Mouse (Mus musculus) embryonic facial prominence, embryonic 13.5 days (tissue): ENCODE results near the gene Pias3. TPM values are rescaled to one million over a fixed set of nuclear protein-coding genes. Genes with fewer than 3 reads are reported as not detected.
"Not testable (repeated sequence)": the region's sequence is repeated elsewhere in the genome, so short reads cannot be mapped to it uniquely, and the experiment has no call there.

Source experiments
- ATAC-seq: fragments of 200-750 bp; cut with Nextera tagmentation; 2 replicates; pipeline ENCODE4 v1.8.0; 2017; ENCODE audit warnings: low read depth; ENCODE audit not compliant: insufficient number of reproducible peaks, insufficient read depth, low FRiP score, low TSS enrichment
- H3K27ac ChIP-seq: fragments of 300-500 bp; sonication (generic); 2 replicates; pipeline ENCODE4 v1.5.1; 2015; ENCODE audit warnings: moderate library complexity, mild to moderate bottlenecking, inconsistent platforms
- H3K27me3 ChIP-seq: fragments of 300-500 bp; sonication (generic); 2 replicates; pipeline ENCODE4 v1.6.1; 2015; ENCODE audit warnings: mild to moderate bottlenecking, inconsistent platforms
- H3K36me3 ChIP-seq: fragments of 300-500 bp; sonication (generic); 2 replicates; pipeline ENCODE4 v1.6.1; 2015; ENCODE audit warnings: mild to moderate bottlenecking, inconsistent platforms
- H3K4me1 ChIP-seq: fragments of 300-500 bp; sonication (generic); 2 replicates; pipeline ENCODE4 v1.6.1; 2015; ENCODE audit warnings: inconsistent platforms
- H3K4me2 ChIP-seq: fragments of 300-500 bp; sonication (generic); 2 replicates; pipeline ENCODE4 v1.6.1; 2015; ENCODE audit warnings: moderate library complexity, mild to moderate bottlenecking, inconsistent platforms
- H3K4me3 ChIP-seq: fragments of 300-500 bp; sonication (generic); 2 replicates; pipeline ENCODE4 v1.5.1; 2015; ENCODE audit warnings: mild to moderate bottlenecking, inconsistent platforms
- H3K9ac ChIP-seq: fragments of 300-500 bp; sonication (generic); 2 replicates; pipeline ENCODE4 v1.6.1; 2015; ENCODE audit warnings: mild to moderate bottlenecking, inconsistent platforms
- H3K9me3 ChIP-seq: fragments of 300-500 bp; sonication (generic); 2 replicates; pipeline ENCODE4 v1.6.1; 2016; ENCODE audit warnings: inconsistent platforms
- WGBS: fragments of 180-500 bp; shearing (Covaris S2); methylation state at CpG from one replicate; pipeline ENCODE4 v1.1.7; 2015; ENCODE audit warnings: mixed read lengths; 5-methylcytosine and 5-hydroxymethylcytosine counted together
- polyA plus RNA-seq: library from polyadenylated mRNA; unstranded; fragments of >200 nt; fragmentation: Nextera tagmentation; extraction: Ambion mirVana; gene quantifications from 2 replicates; pipeline ENCODE4 v1.2.1, GENCODE M21; 2015

The Pias3 gene
- polyA plus RNA-seq, 1 experiment from 2014 or later: 75.2 TPM

- 88% methylated on average over 2 of the region's 2 CpGs for WGBS
- Histone ChIP-seq H3K4me3 (no peak overlapping the region), H3K4me2 (no peak overlapping the region), H3K9me3 (no peaks in the 10 kb centered on the region), H3K9ac (no peak overlapping the region), H3K36me3 (no peaks in the 10 kb centered on the region), H3K4me1 (no peaks in the 10 kb centered on the region), H3K27me3 (no peaks in the 10 kb centered on the region), H3K27ac (no peak overlapping the region)
- no peak for ATAC-seq
Observed at GRCm38 (mm10) chr3:96735200-96735599, 39.0 kb downstream of the Pias3 start.

- ATAC-seq: no peak
- H3K4me2 ChIP-seq: no peak overlapping the region
Observed at GRCm38 (mm10) chr3:96737013-96737740, 41.0 kb downstream of the Pias3 start.

GRCm38 (mm10) chr3:96737995-96738394, 41.8 kb downstream of the Pias3 start:
- no peak overlapping the region for H3K4me3 ChIP-seq
- no peak overlapping the region for H3K4me2 ChIP-seq
- no peaks in the 10 kb centered on the region for H3K36me3 ChIP-seq
- H3K9ac ChIP-seq: no peak overlapping the region
- no peaks in the 10 kb centered on the region for H3K9me3 ChIP-seq
- no peak overlapping the region for H3K27ac ChIP-seq
- ATAC-seq: no peak
- no peaks in the 10 kb centered on the region for H3K27me3 ChIP-seq
- WGBS: 87% methylated on average over 1 of the region's 1 CpGs
- no peaks in the 10 kb centered on the region for H3K4me1 ChIP-seq

More at GRCm38 (mm10) chr3:96737013-96737740, 41.0 kb downstream of the Pias3 start:
- Histone ChIP-seq H3K4me3 (no peak overlapping the region), H3K36me3 (no peaks in the 10 kb centered on the region), H3K4me1 (no peaks in the 10 kb centered on the region), H3K27me3 (no peaks in the 10 kb centered on the region), H3K27ac (no peak overlapping the region), H3K9ac (no peak overlapping the region), H3K9me3 (no peaks in the 10 kb centered on the region)
- WGBS: 48% methylated on average over 1 of the region's 1 CpGs

- not testable (repeated sequence) for H3K36me3 ChIP-seq, H3K27me3 ChIP-seq, H3K4me3 ChIP-seq, H3K9ac ChIP-seq, ATAC-seq, H3K9me3 ChIP-seq, H3K4me2 ChIP-seq, H3K27ac ChIP-seq, H3K4me1 ChIP-seq
Observed at GRCm38 (mm10) chr3:96740279-96740678, 44.1 kb downstream of the Pias3 start.

- Histone ChIP-seq H3K27ac (no peak overlapping the region), H3K4me2 (no peak overlapping the region), H3K4me3 (no peak overlapping the region), H3K27me3 (no peaks in the 10 kb centered on the region), H3K9me3 (no peaks in the 10 kb centered on the region), H3K36me3 (no peaks in the 10 kb centered on the region), H3K4me1 (no peaks in the 10 kb centered on the region), H3K9ac (no peak overlapping the region)
- no peak for ATAC-seq
- WGBS: 92% methylated on average over 3 of the region's 3 CpGs
Observed at GRCm38 (mm10) chr3:96744348-96744747, 48.2 kb downstream of the Pias3 start.

- no peaks in the 10 kb centered on the region for H3K4me1 ChIP-seq
- H3K27me3 ChIP-seq: no peaks in the 10 kb centered on the region
- no peak overlapping the region for H3K4me3 ChIP-seq
- H3K9ac ChIP-seq: no peak overlapping the region
- H3K4me2 ChIP-seq: no peak overlapping the region
- no peak for ATAC-seq
- no peak overlapping the region for H3K27ac ChIP-seq
- no peaks in the 10 kb centered on the region for H3K9me3 ChIP-seq
- 48% methylated on average over 1 of the region's 1 CpGs for WGBS
- H3K36me3 ChIP-seq: no peaks in the 10 kb centered on the region
Observed at GRCm38 (mm10) chr3:96746829-96747228, 50.6 kb downstream of the Pias3 start.

Other genes with a start within 250 kb of the Pias3 start
- gene BC107364, start 244.1 kb upstream of the Pias3 start, polyA plus RNA-seq: 0.20 TPM in 1 of 2 replicates, not detected in the other
- 1.5 and 1.9 TPM in 2 replicates for gene Hfe2, start 171.2 kb upstream of the Pias3 start, polyA plus RNA-seq
- gene Txnip, start 138.4 kb upstream of the Pias3 start, polyA plus RNA-seq: 113 and 137 TPM in 2 replicates
- gene Gm16253, start 119.4 kb upstream of the Pias3 start, polyA plus RNA-seq: 1.3 and 1.5 TPM in 2 replicates
- gene Polr3gl, start 102.2 kb upstream of the Pias3 start, polyA plus RNA-seq: 53.7 and 56.7 TPM in 2 replicates
- gene Ankrd34a, start 99.7 kb upstream of the Pias3 start, polyA plus RNA-seq: 3.1 and 3.2 TPM in 2 replicates
- gene Lix1l, start 95.2 kb upstream of the Pias3 start, polyA plus RNA-seq: 8.8 and 9.3 TPM in 2 replicates
- 148 and 157 TPM in 2 replicates for gene Rbm8a, start 66.5 kb upstream of the Pias3 start, polyA plus RNA-seq
- gene Pex11b, start 61.0 kb upstream of the Pias3 start, polyA plus RNA-seq: 63.5 and 66.8 TPM in 2 replicates
- 0.22 and 0.58 TPM in 2 replicates for gene Gm42957, start 60.9 kb upstream of the Pias3 start, polyA plus RNA-seq
- 3.5 and 3.8 TPM in 2 replicates for gene Itga10, start 50.8 kb upstream of the Pias3 start, polyA plus RNA-seq
- gene Ankrd35, start 26.3 kb upstream of the Pias3 start, polyA plus RNA-seq: 1.3 and 2.1 TPM in 2 replicates
- gene Nudt17, start 12.2 kb downstream of the Pias3 start, polyA plus RNA-seq: 13.5 and 16.5 TPM in 2 replicates
- 33.3 and 34.5 TPM in 2 replicates for gene Polr3c, start 31.2 kb downstream of the Pias3 start, polyA plus RNA-seq
- gene Rnf115, start 31.3 kb downstream of the Pias3 start, polyA plus RNA-seq: 47.9 and 53.1 TPM in 2 replicates
- 0.85 TPM in 1 of 2 replicates, not detected in the other for gene Pdzk1, start 132.9 kb downstream of the Pias3 start, polyA plus RNA-seq
- gene Cd160, start 133.0 kb downstream of the Pias3 start, polyA plus RNA-seq: 0.13 and 0.17 TPM in 2 replicates
- 9.7 and 10.6 TPM in 2 replicates for gene Gja5, start 208.3 kb downstream of the Pias3 start, polyA plus RNA-seq
- 39.5 and 47.9 TPM in 2 replicates for gene Gpr89, start 209.0 kb downstream of the Pias3 start, polyA plus RNA-seq
- not detected in 2 replicates for gene Gja8, start 229.6 kb downstream of the Pias3 start, polyA plus RNA-seq